Mouse (Mus musculus): Measurements from ENCODE around the gene Klhl5. TPM values are rescaled to one million over a fixed set of nuclear protein-coding genes. Genes with fewer than 3 reads are reported as not detected.

The Klhl5 gene
- polyA plus RNA-seq, 1 experiment from 2014 or later, result 4.2 TPM

- H3K27ac ChIP-seq (replicated peaks), result no peak overlapping the region
- H3K9ac ChIP-seq, result no peak overlapping the region
- peaks cover 4% of the 10 kb centered on the region; the same call in 1 of the 2 replicates for H3K36me3 ChIP-seq (replicated peaks)
- ATAC-seq (ENCODE audit: insufficient read depth), result no peak
- no peaks in the 10 kb centered on the region for H3K4me1 ChIP-seq (replicated peaks)
- no peak overlapping the region for H3K4me3 ChIP-seq (replicated peaks)
- no peak overlapping the region for H3K4me2 ChIP-seq
- WGBS (ENCODE audit: insufficient replicate concordance), result 63% methylated on average over 1 of the region's 1 CpGs
- H3K9me3 ChIP-seq (replicated peaks), result no peaks in the 10 kb centered on the region
- no peaks in the 10 kb centered on the region for H3K27me3 ChIP-seq
Observed at GRCm38 (mm10) chr5:65119495-65119894, 12.2 kb downstream of the Klhl5 start.

DNA sequence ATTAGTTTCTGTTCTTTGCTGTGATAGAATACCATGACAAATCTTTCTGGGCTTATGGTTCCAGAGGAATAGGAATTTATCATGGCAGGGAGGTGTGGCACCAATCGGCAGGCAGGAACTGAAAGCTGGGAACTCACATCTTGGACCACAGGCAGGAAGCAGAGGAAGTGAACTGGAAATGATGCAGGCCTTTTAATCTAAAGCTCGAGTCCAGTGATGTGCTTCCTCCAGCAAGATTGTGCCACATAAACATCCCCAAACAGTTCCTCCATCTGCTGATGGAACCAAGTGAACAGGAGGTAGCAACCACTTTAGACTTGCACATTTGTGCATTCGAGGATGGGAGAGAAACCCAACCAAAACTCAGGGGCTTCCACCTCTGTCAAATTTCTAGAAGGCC, 12.6 kb downstream of the Klhl5 start:
- no peak overlapping the region for H3K4me2 ChIP-seq
- no peak overlapping the region for H3K9ac ChIP-seq
- peaks cover 4% of the 10 kb centered on the region; the same call in 1 of the 2 replicates for H3K36me3 ChIP-seq (replicated peaks)
- H3K27ac ChIP-seq (replicated peaks), result no peak overlapping the region
- no peak for ATAC-seq (ENCODE audit: insufficient read depth)
- no peak overlapping the region for H3K4me3 ChIP-seq (replicated peaks)
- H3K27me3 ChIP-seq, result no peaks in the 10 kb centered on the region
- WGBS (ENCODE audit: insufficient replicate concordance), result 25% methylated on average over 3 of the region's 3 CpGs
- H3K4me1 ChIP-seq (replicated peaks), result no peaks in the 10 kb centered on the region
- no peaks in the 10 kb centered on the region for H3K9me3 ChIP-seq (replicated peaks)

DNA sequence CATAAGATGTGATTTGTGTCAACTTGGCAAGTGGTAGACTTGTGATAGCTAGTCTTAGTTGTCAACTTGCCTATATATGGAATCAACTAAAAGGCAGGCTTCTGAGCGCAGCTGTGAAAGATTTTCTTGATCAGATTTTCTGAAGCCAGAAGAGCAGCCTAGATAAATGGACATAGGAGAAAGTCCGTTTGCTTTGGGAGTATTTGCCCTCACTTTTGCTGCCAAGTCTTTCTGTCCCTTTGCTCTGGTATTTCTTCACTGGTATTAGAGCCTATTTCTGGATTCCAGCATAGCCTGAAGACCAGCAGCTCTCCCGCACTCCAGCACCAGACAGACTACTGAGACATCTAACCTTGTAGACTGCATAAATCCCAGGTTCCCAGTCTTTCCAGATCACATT, 15.3 kb downstream of the Klhl5 start:
- WGBS (ENCODE audit: insufficient replicate concordance), result 69% methylated on average over 3 of the region's 3 CpGs
- no peak overlapping the region for H3K9ac ChIP-seq
- no peaks in the 10 kb centered on the region for H3K36me3 ChIP-seq (replicated peaks)
- H3K4me1 ChIP-seq (replicated peaks), result no peaks in the 10 kb centered on the region
- H3K27ac ChIP-seq (replicated peaks), result no peak overlapping the region
- no peak for ATAC-seq (ENCODE audit: insufficient read depth)
- H3K27me3 ChIP-seq, result no peaks in the 10 kb centered on the region
- no peak overlapping the region for H3K4me3 ChIP-seq (replicated peaks)
- no peak overlapping the region for H3K4me2 ChIP-seq
- H3K9me3 ChIP-seq (replicated peaks), result no peaks in the 10 kb centered on the region

GRCm38 (mm10) chr5:65126137-65126536, 18.8 kb downstream of the Klhl5 start:
- Histone ChIP-seq H3K4me1 (replicated peaks) (no peaks in the 10 kb centered on the region), H3K9me3 (replicated peaks) (no peaks in the 10 kb centered on the region), H3K4me3 (replicated peaks) (no peak overlapping the region), H3K4me2 (no peak overlapping the region), H3K27me3 (no peaks in the 10 kb centered on the region), H3K27ac (replicated peaks) (no peak overlapping the region), H3K9ac (no peak overlapping the region), H3K36me3 (replicated peaks) (no peaks in the 10 kb centered on the region)
- no peak for ATAC-seq (ENCODE audit: insufficient read depth)
- 85% methylated on average over 1 of the region's 1 CpGs for WGBS (ENCODE audit: insufficient replicate concordance)

- WGBS (ENCODE audit: insufficient replicate concordance), result 53% methylated on average over 2 of the region's 2 CpGs
- Histone ChIP-seq H3K27me3 (no peaks in the 10 kb centered on the region), H3K9me3 (replicated peaks) (no peaks in the 10 kb centered on the region), H3K4me1 (replicated peaks) (no peaks in the 10 kb centered on the region), H3K27ac (replicated peaks) (no peak overlapping the region), H3K9ac (no peak overlapping the region), H3K4me3 (replicated peaks) (no peak overlapping the region), H3K4me2 (no peak overlapping the region), H3K36me3 (replicated peaks) (no peaks in the 10 kb centered on the region)
- no peak for ATAC-seq (ENCODE audit: insufficient read depth)
Observed at GRCm38 (mm10) chr5:65128481-65128880, 21.1 kb downstream of the Klhl5 start.

DNA sequence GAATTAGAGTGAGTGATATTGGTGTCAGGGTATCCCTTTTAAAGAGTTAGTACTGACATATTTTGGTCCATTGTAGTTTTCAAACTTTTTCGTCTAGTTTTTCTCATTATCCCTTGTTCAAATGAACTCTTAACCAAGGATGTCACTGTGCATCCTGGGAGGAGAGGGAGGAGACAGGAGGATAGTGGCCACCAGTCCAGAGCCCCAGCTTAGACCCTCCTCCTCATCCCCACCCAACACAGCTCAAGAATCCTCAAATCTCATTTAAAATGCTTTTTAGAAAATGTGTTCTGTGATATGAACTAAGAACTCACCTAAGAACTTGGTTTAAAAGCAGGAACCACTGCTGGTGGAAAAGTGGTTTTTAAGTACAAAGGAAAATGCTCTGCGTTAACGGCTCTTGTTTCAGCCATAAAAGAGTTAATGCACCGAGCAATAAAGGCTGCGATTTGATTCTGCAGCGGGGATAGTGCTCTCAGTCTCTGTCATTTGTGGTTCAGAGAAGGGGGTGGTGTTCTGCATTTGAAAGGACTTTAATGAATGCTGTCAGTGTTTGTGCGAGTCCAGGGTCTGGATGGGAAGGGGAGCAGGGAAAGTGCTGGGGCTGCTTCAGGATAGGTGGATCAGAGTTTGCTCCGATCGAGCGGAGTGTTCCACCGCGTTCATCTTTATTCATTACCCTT, 23.3 kb downstream of the Klhl5 start:
- Histone ChIP-seq H3K27me3 (no peaks in the 10 kb centered on the region), H3K36me3 (replicated peaks) (no peaks in the 10 kb centered on the region), H3K9me3 (replicated peaks) (no peaks in the 10 kb centered on the region), H3K4me3 (replicated peaks) (peak overlapping the region; percentile 25; the same call in 1 of the 2 replicates), H3K4me2 (peak overlapping the region; percentile 43), H3K27ac (replicated peaks) (no peak overlapping the region), H3K9ac (no peak overlapping the region), H3K4me1 (replicated peaks) (no peaks in the 10 kb centered on the region)
- 30% methylated on average over 12 of the region's 12 CpGs for WGBS (ENCODE audit: insufficient replicate concordance)
- ATAC-seq (ENCODE audit: insufficient read depth), result no peak

- H3K27me3 ChIP-seq, result no peaks in the 10 kb centered on the region
- H3K36me3 ChIP-seq (replicated peaks), result no peaks in the 10 kb centered on the region
- no peak for ATAC-seq (ENCODE audit: insufficient read depth)
- no peak overlapping the region for H3K27ac ChIP-seq (replicated peaks)
- H3K4me2 ChIP-seq, result peak overlapping the region; percentile 43
- H3K9me3 ChIP-seq (replicated peaks), result no peaks in the 10 kb centered on the region
- peak overlapping the region; percentile 25; the same call in 1 of the 2 replicates for H3K4me3 ChIP-seq (replicated peaks)
- WGBS (ENCODE audit: insufficient replicate concordance), result 34% methylated on average over 20 of the region's 20 CpGs
- no peak overlapping the region for H3K9ac ChIP-seq
- no peaks in the 10 kb centered on the region for H3K4me1 ChIP-seq (replicated peaks)
Observed at GRCm38 (mm10) chr5:65131211-65131879, 24.0 kb downstream of the Klhl5 start.

DNA sequence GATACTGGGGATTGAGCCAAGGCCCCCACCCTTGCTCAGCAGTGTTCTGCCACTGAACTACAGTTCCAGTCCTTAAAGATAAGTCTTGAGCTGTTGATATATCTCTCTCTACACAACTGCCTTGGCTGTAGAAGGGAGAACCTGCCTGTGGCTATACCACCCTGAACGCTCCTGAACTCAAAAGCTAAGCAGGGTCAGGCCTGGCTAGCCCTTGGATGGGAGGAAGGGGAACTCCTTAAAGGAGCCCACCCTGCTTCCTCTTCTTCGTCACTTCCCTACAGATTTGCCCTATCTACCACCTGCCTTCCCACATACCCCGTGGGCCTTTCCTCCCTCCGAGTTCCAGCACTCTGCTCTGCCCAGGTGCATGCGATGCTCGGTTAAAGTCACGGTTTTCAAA, 28.8 kb downstream of the Klhl5 start:
- Histone ChIP-seq H3K4me2 (no peak overlapping the region), H3K36me3 (replicated peaks) (no peaks in the 10 kb centered on the region), H3K9ac (no peak overlapping the region), H3K4me1 (replicated peaks) (no peaks in the 10 kb centered on the region), H3K4me3 (replicated peaks) (no peak overlapping the region), H3K27ac (replicated peaks) (no peak overlapping the region), H3K27me3 (no peaks in the 10 kb centered on the region), H3K9me3 (replicated peaks) (no peaks in the 10 kb centered on the region)
- WGBS (ENCODE audit: insufficient replicate concordance), result 49% methylated on average over 7 of the region's 7 CpGs
- ATAC-seq (ENCODE audit: insufficient read depth), result no peak

GRCm38 (mm10) chr5:65137073-65137472, 29.7 kb downstream of the Klhl5 start:
- Histone ChIP-seq H3K27me3 (no peaks in the 10 kb centered on the region), H3K4me1 (replicated peaks) (no peaks in the 10 kb centered on the region), H3K36me3 (replicated peaks) (0 out of 2 replicates have a peak, but pooled peaks cover 2% of the 10 kb centered on the region), H3K4me2 (no peak overlapping the region), H3K9ac (no peak overlapping the region), H3K4me3 (replicated peaks) (no peak overlapping the region), H3K9me3 (replicated peaks) (no peaks in the 10 kb centered on the region), H3K27ac (replicated peaks) (no peak overlapping the region)
- ATAC-seq (ENCODE audit: insufficient read depth), result no peak
- 75% methylated on average over 6 of the region's 6 CpGs for WGBS (ENCODE audit: insufficient replicate concordance)

DNA sequence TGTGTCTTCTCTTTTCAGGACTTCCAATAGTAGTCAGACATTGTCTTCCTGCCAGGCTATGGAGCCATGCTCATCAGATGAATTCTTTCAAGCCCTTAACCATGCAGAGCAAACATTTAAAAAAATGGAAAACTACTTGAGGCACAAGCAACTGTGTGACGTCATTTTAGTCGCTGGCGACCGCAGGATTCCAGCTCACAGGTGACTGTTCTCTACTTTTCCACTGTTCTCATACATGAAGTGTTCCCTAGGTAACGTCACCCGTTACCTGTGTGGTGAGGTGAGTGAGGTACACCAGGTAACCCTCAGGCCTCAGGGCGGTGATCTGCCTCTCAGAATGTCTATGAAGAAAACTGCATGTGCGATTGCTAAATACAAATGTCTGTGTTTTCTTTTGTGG, 33.9 kb downstream of the Klhl5 start:
- WGBS (ENCODE audit: insufficient replicate concordance), result 85% methylated on average over 8 of the region's 8 CpGs
- H3K27me3 ChIP-seq, result no peaks in the 10 kb centered on the region
- no peak overlapping the region for H3K9ac ChIP-seq
- no peak overlapping the region for H3K4me3 ChIP-seq (replicated peaks)
- no peak for ATAC-seq (ENCODE audit: insufficient read depth)
- H3K36me3 ChIP-seq (replicated peaks), result 0 out of 2 replicates have a peak, but pooled peaks cover 8% of the 10 kb centered on the region
- no peak overlapping the region for H3K4me2 ChIP-seq
- H3K4me1 ChIP-seq (replicated peaks), result no peaks in the 10 kb centered on the region
- no peaks in the 10 kb centered on the region for H3K9me3 ChIP-seq (replicated peaks)
- no peak overlapping the region for H3K27ac ChIP-seq (replicated peaks)

- no peaks in the 10 kb centered on the region for H3K27me3 ChIP-seq
- WGBS (ENCODE audit: insufficient replicate concordance), result 69% methylated on average over 6 of the region's 6 CpGs
- H3K9me3 ChIP-seq (replicated peaks), result no peaks in the 10 kb centered on the region
- H3K4me3 ChIP-seq (replicated peaks), result no peak overlapping the region
- 0 out of 2 replicates have a peak, but pooled peaks cover 8% of the 10 kb centered on the region for H3K36me3 ChIP-seq (replicated peaks)
- H3K4me1 ChIP-seq (replicated peaks), result no peaks in the 10 kb centered on the region
- no peak for ATAC-seq (ENCODE audit: insufficient read depth)
- H3K9ac ChIP-seq, result no peak overlapping the region
- H3K4me2 ChIP-seq, result no peak overlapping the region
- no peak overlapping the region for H3K27ac ChIP-seq (replicated peaks)
Observed at GRCm38 (mm10) chr5:65142247-65142646, 34.9 kb downstream of the Klhl5 start.
